Mouse (Mus musculus) heart, postnatal 4 days (tissue): ENCODE measurements around the gene Cpeb1. TPM values are rescaled to one million over a fixed set of nuclear protein-coding genes. Genes with fewer than 3 reads are reported as not detected.

Source experiments
- DNase-seq: peaks from one replicate; pipeline ENCODE4 v3.0.0; 2021
- total RNA-seq, 2 experiments: library from RNA; stranded (reverse); gene quantifications; 2 replicates each; pipeline ENCODE4 v1.2.3; 2021

Cpeb1 gene
- total RNA-seq, 2 experiments from 2014 or later = 7.7 to 8.1 TPM

- no peak for DNase-seq
These were observed 128.4 kb downstream of the Cpeb1 start for GRCm38 (mm10) chr7:81326859-81327258.

GRCm38 (mm10) chr7:81326043-81326442, 129.2 kb downstream of the Cpeb1 start:
- no peak for DNase-seq

GRCm38 (mm10) chr7:81321776-81322175, 133.5 kb downstream of the Cpeb1 start:
- DNase-seq = no peak

GRCm38 (mm10) chr7:81319749-81320148, 135.5 kb downstream of the Cpeb1 start:
- DNase-seq = no peak

GRCm38 (mm10) chr7:81315583-81315982, 139.7 kb downstream of the Cpeb1 start:
- DNase-seq = no peak

GRCm38 (mm10) chr7:81311581-81311980, 143.7 kb downstream of the Cpeb1 start:
- no peak for DNase-seq

- no peak for DNase-seq
These were observed 144.1 kb downstream of the Cpeb1 start for GRCm38 (mm10) chr7:81311130-81311529.

GRCm38 (mm10) chr7:81309247-81309646, 146.0 kb downstream of the Cpeb1 start:
- DNase-seq = no peak

- no peak for DNase-seq
These were observed 147.5 kb downstream of the Cpeb1 start for GRCm38 (mm10) chr7:81307735-81308134.

GRCm38 (mm10) chr7:81304675-81305074, 150.6 kb downstream of the Cpeb1 start:
- DNase-seq = no peak

GRCm38 (mm10) chr7:81304100-81304499, 151.2 kb downstream of the Cpeb1 start:
- no peak for DNase-seq

- no peak for DNase-seq
These were observed 151.6 kb downstream of the Cpeb1 start for GRCm38 (mm10) chr7:81303682-81304081.

- DNase-seq = no peak
These were observed 153.9 kb downstream of the Cpeb1 start for GRCm38 (mm10) chr7:81301323-81301722.

GRCm38 (mm10) chr7:81298206-81298605, 157.1 kb downstream of the Cpeb1 start:
- no peak for DNase-seq

Other genes with a start within 250 kb of the Cpeb1 start
- 10 to 100 TPM; 15.3 to 17.0 TPM for gene Pde8a, start 241.9 kb downstream of the Cpeb1 start, total RNA-seq
- 1,000 to 10,000 TPM; 1,107 to 1,128 TPM for gene Rps17, start 110.2 kb downstream of the Cpeb1 start, total RNA-seq
- under 1 TPM; 0.14 TPM for gene Ap3b2, start 38.5 kb upstream of the Cpeb1 start, total RNA-seq
- gene BC048679, start 42.8 kb upstream of the Cpeb1 start, total RNA-seq = not detected
- 100 to 1,000 TPM; 199 to 200 TPM for gene Fsd2, start 111.5 kb upstream of the Cpeb1 start, total RNA-seq
- gene Whamm, start 115.8 kb upstream of the Cpeb1 start, total RNA-seq = 1 to 10 TPM; 8.3 to 8.4 TPM